Mouse (Mus musculus) embryonic fibroblast, embryonic 13.5 days (primary cell): ENCODE measurements around the gene Lrrc4. TPM values are rescaled to one million over a fixed set of nuclear protein-coding genes. Genes with fewer than 3 reads are reported as not detected.
A peak's percentile ranks its signal among the peaks of the same experiment; 100 is the strongest.

Experiments used
- H3K27ac ChIP-seq: 2 replicates; pipeline ENCODE4 v1.5.1; 2012; ENCODE audit warnings: low read length, control low read depth, inconsistent platforms; ENCODE audit not compliant: insufficient read depth
- H3K4me1 ChIP-seq: 2 replicates; pipeline ENCODE4 v1.6.1; 2011; ENCODE audit warnings: low read length; ENCODE audit not compliant: control insufficient read depth, insufficient read depth
- H3K4me3 ChIP-seq: 2 replicates; pipeline ENCODE4 v1.5.1; 2011; ENCODE audit warnings: mild to moderate bottlenecking, control low read depth, low read length; ENCODE audit not compliant: insufficient read depth
- CTCF ChIP-seq: IDR thresholded peaks from 2 replicates; pipeline ENCODE4 v1.5.1; 2011; ENCODE audit warnings: mild to moderate bottlenecking, control low read depth, low read length, moderate library complexity, borderline replicate concordance; ENCODE audit not compliant: insufficient read depth
- POLR2A ChIP-seq: IDR thresholded peaks from 2 replicates; pipeline ENCODE4 v1.6.1; 2011; ENCODE audit warnings: low read depth, mild to moderate bottlenecking, control low read depth, low read length, moderate library complexity
- polyA plus RNA-seq: library from polyadenylated mRNA; stranded (reverse); fragments of >200 nt; gene quantifications from 2 replicates; pipeline ENCODE4 v1.2.4, GENCODE M21; 2011; ENCODE audit warnings: low read depth; ENCODE audit not compliant: missing spikeins, insufficient read length

The Lrrc4 gene
- polyA plus RNA-seq, 1 experiment: 0.37 TPM

DNA sequence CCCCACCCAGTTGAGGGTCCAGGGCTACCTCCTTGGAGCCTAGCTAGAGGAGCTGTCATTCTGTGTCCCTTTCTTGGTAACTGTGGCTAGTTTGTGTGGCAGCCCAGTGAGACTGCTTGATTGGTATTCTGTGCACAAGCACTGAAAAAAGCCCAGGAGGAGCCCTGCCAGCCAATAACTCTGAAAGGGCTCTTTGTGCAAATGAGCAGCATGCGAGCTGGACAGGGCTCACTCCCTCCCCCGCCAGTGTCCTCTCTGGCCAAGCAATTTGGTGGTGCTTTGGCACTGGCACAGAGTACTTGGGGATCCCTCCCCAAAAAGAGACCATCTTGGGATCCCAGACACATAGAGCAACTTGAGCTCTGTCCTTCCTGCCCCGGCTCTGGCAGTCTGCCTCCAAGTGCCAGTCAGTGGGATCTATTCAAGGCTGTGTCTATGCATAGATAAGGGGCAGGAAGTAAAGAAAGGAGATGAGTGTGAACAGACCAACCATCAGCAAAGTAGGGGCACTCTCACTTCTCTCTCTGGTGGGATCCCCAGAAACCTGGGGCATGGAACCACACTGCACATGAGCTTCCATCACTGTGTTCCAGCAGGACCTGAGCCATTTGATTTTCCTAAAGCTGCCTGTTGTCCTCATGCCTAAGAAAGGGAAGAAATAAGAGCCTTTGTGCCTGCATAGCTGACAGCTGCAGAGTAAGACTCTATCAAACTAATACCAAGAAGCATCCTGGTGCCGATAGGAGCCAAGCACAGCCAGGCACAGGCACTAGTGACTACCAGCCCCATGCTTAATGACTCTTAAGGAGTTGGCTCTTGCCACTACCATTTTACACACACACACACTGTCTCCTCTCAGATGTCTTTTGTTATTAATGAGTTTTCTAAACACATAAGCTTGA lies 11.1 kb upstream of the Lrrc4 start:
- H3K4me1 ChIP-seq: peaks cover 12% of the 10 kb centered on the region
- TF ChIP-seq CTCF (no peak), POLR2A (no peak)
- H3K27ac ChIP-seq: no peak overlapping the region
- H3K4me3 ChIP-seq: no peak overlapping the region

DNA sequence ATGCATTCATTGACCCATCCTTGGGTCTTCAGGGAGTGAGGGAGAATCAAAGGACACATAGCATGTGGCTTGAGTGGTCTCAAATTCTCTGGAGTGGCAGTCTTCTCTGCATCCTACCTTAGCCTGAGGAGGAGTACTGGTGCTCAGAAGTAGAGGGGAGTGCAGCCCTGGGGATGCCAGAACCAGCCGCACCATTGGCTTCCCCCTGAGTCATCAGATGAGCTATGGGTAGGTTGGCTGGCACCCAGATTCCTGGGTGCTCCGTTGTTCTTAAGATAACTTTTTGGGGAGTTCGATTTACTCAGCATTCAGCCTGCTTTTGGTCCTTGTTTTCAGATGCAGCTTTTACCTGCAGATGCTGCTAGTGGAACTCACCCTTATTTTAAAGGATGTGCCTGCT lies 10.0 kb upstream of the Lrrc4 start:
- no peak overlapping the region for H3K27ac ChIP-seq
- H3K4me3 ChIP-seq: no peak overlapping the region
- peaks cover 9% of the 10 kb centered on the region for H3K4me1 ChIP-seq
- TF ChIP-seq POLR2A (no peak), CTCF (no peak)

GRCm38 (mm10) chr6:28836600-28836999 lies 5.1 kb upstream of the Lrrc4 start:
- H3K4me1 ChIP-seq: peaks cover 4% of the 10 kb centered on the region
- TF ChIP-seq POLR2A (no peak), CTCF (no peak)
- no peak overlapping the region for H3K4me3 ChIP-seq
- H3K27ac ChIP-seq: no peak overlapping the region

- Histone ChIP-seq H3K27ac (no peak overlapping the region), H3K4me3 (no peak overlapping the region), H3K4me1 (no peaks in the 10 kb centered on the region)
- TF ChIP-seq POLR2A (no peak), CTCF (no peak)
Measured at GRCm38 (mm10) chr6:28834046-28834445, 2.5 kb upstream of the Lrrc4 start.

GRCm38 (mm10) chr6:28833380-28833822 lies 1.9 kb upstream of the Lrrc4 start:
- H3K27ac ChIP-seq: no peak overlapping the region
- peak overlapping the region; percentile 5; the same call in 1 of the 2 replicates for H3K4me3 ChIP-seq
- TF ChIP-seq CTCF (no peak), POLR2A (no peak)
- no peaks in the 10 kb centered on the region for H3K4me1 ChIP-seq

- no peak for TF ChIP-seq CTCF
- no peak for TF ChIP-seq POLR2A
- Histone ChIP-seq H3K4me3 (peak overlapping the region; percentile 29), H3K4me1 (no peaks in the 10 kb centered on the region)
Measured at GRCm38 (mm10) chr6:28832751-28833291, 1.3 kb upstream of the Lrrc4 start.

DNA sequence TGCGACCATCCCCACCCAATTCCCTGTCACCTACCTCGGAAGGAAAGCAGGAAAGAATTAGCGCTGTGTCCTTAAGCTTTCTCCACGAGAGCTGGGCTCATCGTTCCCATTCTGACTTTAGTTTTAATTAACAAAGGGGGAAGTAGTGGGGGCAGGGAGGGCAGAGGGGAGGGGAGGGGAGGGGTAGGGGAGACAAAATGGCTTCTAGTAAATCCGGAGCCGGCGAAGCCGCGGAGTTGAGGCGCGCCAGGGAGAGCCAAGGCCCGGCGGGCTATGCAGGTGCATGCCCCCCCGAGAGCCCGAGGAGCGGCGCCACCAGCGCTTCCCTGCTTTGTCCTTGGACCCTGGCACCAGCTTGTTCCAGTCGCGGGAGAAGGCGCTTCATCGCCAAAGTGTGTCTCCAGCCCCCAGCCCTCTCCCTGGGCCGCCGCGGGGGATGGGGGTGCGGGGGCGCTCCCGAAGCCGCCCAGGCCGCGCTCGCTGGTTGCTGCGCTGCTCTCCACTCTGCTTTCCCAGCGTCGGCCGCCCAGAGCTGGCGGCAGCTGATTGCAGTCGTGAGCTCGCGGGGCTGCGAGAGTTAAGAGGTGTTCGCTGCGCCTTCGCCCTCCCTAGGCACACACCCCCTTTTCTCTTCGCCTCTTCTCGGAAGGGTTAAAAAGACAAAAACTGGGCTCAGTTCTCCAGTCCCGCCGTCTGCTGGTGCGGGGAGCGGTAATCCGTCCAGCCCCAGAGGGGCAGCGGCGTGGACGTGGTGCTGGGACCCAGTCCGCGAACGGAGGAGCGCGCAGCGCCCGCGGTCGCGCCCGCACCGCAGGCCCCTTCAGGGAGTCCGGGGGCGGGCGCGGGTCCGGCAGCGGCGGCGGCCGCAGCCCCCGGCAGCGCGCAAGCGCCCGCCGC lies 555 bp upstream of the Lrrc4 start:
- H3K27ac ChIP-seq: no peak overlapping the region
- no peak for TF ChIP-seq POLR2A
- TF ChIP-seq CTCF: no peak
- peak overlapping the region; percentile 34 for H3K4me3 ChIP-seq
- 0 out of 2 replicates have a peak, but pooled peaks cover 5% of the 10 kb centered on the region for H3K4me1 ChIP-seq

More at GRCm38 (mm10) chr6:28832751-28833291, 1.3 kb upstream of the Lrrc4 start:
- H3K27ac ChIP-seq: no peak overlapping the region

DNA sequence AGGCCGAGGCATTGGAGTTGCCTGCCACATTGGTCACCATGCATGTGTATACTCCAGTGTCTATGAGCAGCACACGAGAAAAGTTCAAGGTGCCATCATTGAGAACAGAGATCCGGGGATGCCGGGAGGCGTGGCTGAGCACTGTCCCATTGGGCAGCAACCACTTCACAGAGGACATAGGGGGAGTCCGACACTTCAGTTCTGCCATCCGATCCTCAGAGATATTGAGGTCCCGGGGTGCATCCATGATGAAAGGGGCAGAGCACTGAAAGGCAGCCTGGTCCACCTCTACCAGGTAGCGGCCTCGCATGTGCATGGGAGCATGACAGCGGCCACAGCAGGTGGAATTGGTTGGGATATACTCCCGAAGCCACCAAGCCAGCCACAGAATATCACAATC lies 1.2 kb downstream of the Lrrc4 start:
- TF ChIP-seq POLR2A: no peak
- no peak for TF ChIP-seq CTCF
- Histone ChIP-seq H3K27ac (no peak overlapping the region), H3K4me3 (no peak overlapping the region), H3K4me1 (0 out of 2 replicates have a peak, but pooled peaks cover 7% of the 10 kb centered on the region)

DNA sequence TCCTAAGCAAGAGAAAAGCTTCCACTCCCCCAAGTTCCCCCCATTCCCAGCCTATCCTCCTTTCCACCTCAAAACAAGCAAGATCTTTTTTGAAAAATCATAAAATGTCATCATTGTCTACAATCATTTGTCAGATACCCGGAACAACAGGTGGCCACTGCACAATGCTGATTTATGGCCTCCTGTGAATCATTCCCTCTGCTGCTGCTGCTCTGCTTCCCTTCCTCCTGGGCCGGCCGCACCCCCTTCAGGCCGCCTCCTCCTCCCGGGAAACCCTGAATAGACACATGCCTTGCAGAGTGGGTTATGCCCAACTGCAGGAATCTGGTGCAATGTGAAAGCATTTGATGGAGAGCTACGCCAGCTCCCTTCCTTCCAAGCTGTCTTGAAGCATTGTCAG lies 3.0 kb downstream of the Lrrc4 start:
- Histone ChIP-seq H3K27ac (no peak overlapping the region), H3K4me1 (0 out of 2 replicates have a peak, but pooled peaks cover 7% of the 10 kb centered on the region), H3K4me3 (no peak overlapping the region)
- TF ChIP-seq POLR2A (no peak), CTCF (no peak)
